ENCODE assay signal across 9 mouse cellular contexts in genomic region chr2:84648369-84648768, GRCm38 (mm10). TPM values are rescaled to one million over a fixed set of nuclear protein-coding genes. Genes with fewer than 3 reads are reported as not detected.
DNase-seq lines count a peak whose midpoint lies in the region; ATAC-seq and TF ChIP-seq lines count a peak whose summit lies in the region.
"Had no signal": no experiment of that assay in that cellular context is flagged by ENCODE, and none has a peak within 500 bp of the region (broad histone marks: within the 10 kb centered on the region; RNA-seq: fewer than 3 reads in every experiment).

No protein-coding gene starts in this region.

- peak overlapping the region; percentile 61 for H3K4me3 ChIP-seq in heart, embryonic 16.5 days (ENCODE audit: low read length)
- peak overlapping the region; percentile 70 for H3K4me3 ChIP-seq in hindbrain, embryonic 14.5 days (replicated peaks; ENCODE audit: low read length)
- H3K4me3 ChIP-seq in midbrain, embryonic 13.5 days (replicated peaks), result peak overlapping the region; percentile 57

- TF ChIP-seq POLR2A in brain, embryonic 14.5 days (IDR thresholded peaks at IDR 0.05; ENCODE audit: borderline replicate concordance, extremely low read depth, insufficient read depth, insufficient read length, poor library complexity, severe bottlenecking), result no peak

- H3K9ac ChIP-seq in heart, embryonic 16.5 days (ENCODE audit: low read length), result peak overlapping the region; percentile 91
- H3K9ac ChIP-seq in hindbrain, embryonic 14.5 days, result peak overlapping the region; percentile 91
- peak overlapping the region; percentile 72 for H3K9ac ChIP-seq in midbrain, embryonic 13.5 days (replicated peaks)

- H3K27me3 ChIP-seq in heart, embryonic 16.5 days (ENCODE audit: control insufficient read depth, insufficient read depth, low read length), result no peaks in the 10 kb centered on the region
- H3K27me3 ChIP-seq in hindbrain, embryonic 14.5 days (ENCODE audit: control insufficient read depth, insufficient read depth, low read length), result no peaks in the 10 kb centered on the region
- H3K27me3 ChIP-seq in midbrain, embryonic 13.5 days, result no peaks in the 10 kb centered on the region

- WGBS in heart, embryonic 16.5 days, result 12% methylated on average over 6 of the region's 6 CpGs
- 18% methylated on average over 6 of the region's 6 CpGs for WGBS in hindbrain, embryonic 14.5 days
- WGBS in midbrain, embryonic 13.5 days, result 29% methylated on average over 6 of the region's 6 CpGs

- DNase-seq in heart, postnatal 10 days, result no peak
- peak; percentile 67 for DNase-seq in brain, embryonic 14.5 days (ENCODE audit: low read depth)
- DNase-seq in hindbrain, embryonic 14.5 days (ENCODE audit: low spot score), result no peak
- no peak for DNase-seq in cerebellum, postnatal 36 days
- DNase-seq in left cerebral cortex, postnatal 4 days, result no peak
- DNase-seq in left cerebral cortex, adult 11 months (ENCODE audit: low spot score), result no peak

- peak overlapping the region; percentile 72 for H3K4me2 ChIP-seq in heart, embryonic 16.5 days (ENCODE audit: low read depth, low read length)
- peak overlapping the region; percentile 82 for H3K4me2 ChIP-seq in hindbrain, embryonic 14.5 days (replicated peaks)
- H3K4me2 ChIP-seq in midbrain, embryonic 13.5 days (replicated peaks), result peak overlapping the region; percentile 83

- H3K27ac ChIP-seq in heart, embryonic 16.5 days (ENCODE audit: low read length), result peak overlapping the region; percentile 57
- H3K27ac ChIP-seq in hindbrain, embryonic 14.5 days, result peak overlapping the region; percentile 74
- peak overlapping the region; percentile 53; the same call in 1 of the 2 replicates for H3K27ac ChIP-seq in midbrain, embryonic 13.5 days

- ATAC-seq in heart, embryonic 16.5 days (replicated peaks; ENCODE audit: extremely low read depth, insufficient read depth, low FRiP score), result no peak
- peak; percentile 59; the same call in 1 of the 2 replicates for ATAC-seq in hindbrain, embryonic 14.5 days (ENCODE audit: low FRiP score)
- ATAC-seq in midbrain, embryonic 13.5 days, result peak; percentile 21; the same call in 1 of the 2 replicates

- peaks cover 25% of the 10 kb centered on the region for H3K4me1 ChIP-seq in heart, embryonic 16.5 days (ENCODE audit: control insufficient read depth, insufficient read depth, low read length)
- peaks cover 31% of the 10 kb centered on the region for H3K4me1 ChIP-seq in hindbrain, embryonic 14.5 days (replicated peaks; ENCODE audit: control insufficient read depth, insufficient read depth, low read length)
- peaks cover 36% of the 10 kb centered on the region for H3K4me1 ChIP-seq in midbrain, embryonic 13.5 days (replicated peaks)

- intact Hi-C loops in heart, postnatal 10 days (cut with DNase I), result no loop called here
- intact Hi-C loops in left cerebral cortex, postnatal 4 days (cut with DNase I), result no loop called here

- H3K9me3 ChIP-seq in heart, embryonic 16.5 days (replicated peaks; ENCODE audit: control insufficient read depth, low read length), result no peaks in the 10 kb centered on the region
- no peaks in the 10 kb centered on the region for H3K9me3 ChIP-seq in hindbrain, embryonic 14.5 days (ENCODE audit: control insufficient read depth, low read length)
- no peaks in the 10 kb centered on the region for H3K9me3 ChIP-seq in midbrain, embryonic 13.5 days

- peak; percentile 23; the same call in 1 of the 2 replicates for TF ChIP-seq CTCF in brain, embryonic 14.5 days (IDR thresholded peaks at IDR 0.05; ENCODE audit: borderline replicate concordance, extremely low read depth, insufficient read depth, insufficient read length)

- H3K36me3 ChIP-seq in heart, embryonic 16.5 days (ENCODE audit: control insufficient read depth, insufficient read depth), result no peaks in the 10 kb centered on the region
- no peaks in the 10 kb centered on the region for H3K36me3 ChIP-seq in hindbrain, embryonic 14.5 days (replicated peaks; ENCODE audit: control insufficient read depth, insufficient read depth)
- H3K36me3 ChIP-seq in midbrain, embryonic 13.5 days, result no peaks in the 10 kb centered on the region

RNA-seq across cellular contexts. Expression of gene Ctnnd1, which starts 2.2 kb away (rescaled TPM):
- 58.7 and 66.3 TPM in 2 replicates for polyA plus RNA-seq in heart, embryonic 16.5 days (2015; fragmentation: Nextera tagmentation; extraction: Ambion mirVana)
- 100 to 1,000 TPM; 126 to 129 TPM for total RNA-seq in heart, postnatal 10 days (2021)
- polyA plus RNA-seq in brain, embryonic 14.5 days (2012; rRNA removed), result 78.6 and 86.7 TPM in 2 replicates
- 30.7 and 34.8 TPM in 2 replicates for polyA plus RNA-seq in hindbrain, embryonic 14.5 days (2014; fragmentation: Nextera tagmentation; extraction: Ambion mirVana)
- 30.4 and 38.0 TPM in 2 replicates for polyA plus RNA-seq in midbrain, embryonic 13.5 days (2015; fragmentation: Nextera tagmentation; extraction: Ambion mirVana)
- 10 to 100 TPM; 70.4 to 88.0 TPM for total RNA-seq in left cerebral cortex, postnatal 4 days (2021)

RNA-seq across cellular contexts. Expression of gene Btbd18, which starts 10.5 kb away (rescaled TPM):
- 0.13 and 0.19 TPM in 2 replicates for polyA plus RNA-seq in heart, embryonic 16.5 days (2015; fragmentation: Nextera tagmentation; extraction: Ambion mirVana)
- not detected for total RNA-seq in heart, postnatal 10 days (2021)
- polyA plus RNA-seq in brain, embryonic 14.5 days (2012; rRNA removed), result not detected in 2 replicates
- 0.16 and 0.40 TPM in 2 replicates for polyA plus RNA-seq in hindbrain, embryonic 14.5 days (2014; fragmentation: Nextera tagmentation; extraction: Ambion mirVana)
- 0.35 and 0.42 TPM in 2 replicates for polyA plus RNA-seq in midbrain, embryonic 13.5 days (2015; fragmentation: Nextera tagmentation; extraction: Ambion mirVana)
- total RNA-seq in left cerebral cortex, postnatal 4 days (2021), result not detected

RNA-seq across cellular contexts. Expression of gene Selenoh, which starts 22.2 kb away (rescaled TPM):
- polyA plus RNA-seq in heart, embryonic 16.5 days (2015; fragmentation: Nextera tagmentation; extraction: Ambion mirVana), result 187 and 195 TPM in 2 replicates
- 10 to 100 TPM; 59.9 to 60.8 TPM for total RNA-seq in heart, postnatal 10 days (2021)
- polyA plus RNA-seq in brain, embryonic 14.5 days (2012; rRNA removed), result 193 and 319 TPM in 2 replicates
- 196 and 205 TPM in 2 replicates for polyA plus RNA-seq in hindbrain, embryonic 14.5 days (2014; fragmentation: Nextera tagmentation; extraction: Ambion mirVana)
- 272 and 278 TPM in 2 replicates for polyA plus RNA-seq in midbrain, embryonic 13.5 days (2015; fragmentation: Nextera tagmentation; extraction: Ambion mirVana)
- total RNA-seq in left cerebral cortex, postnatal 4 days (2021), result 100 to 1,000 TPM in 1 of 2 experiments, 10 to 100 TPM in 1; 96.5 to 104 TPM

RNA-seq across cellular contexts. Expression of gene Gm28635, which starts 29.5 kb away (rescaled TPM):
- not detected in 2 replicates for polyA plus RNA-seq in heart, embryonic 16.5 days (2015; fragmentation: Nextera tagmentation; extraction: Ambion mirVana)
- total RNA-seq in heart, postnatal 10 days (2021), result 10 to 100 TPM in 1 of 2 experiments, 1 to 10 TPM in 1; 9.6 to 11.7 TPM
- 0.03 TPM in 1 of 2 replicates, not detected in the other for polyA plus RNA-seq in brain, embryonic 14.5 days (2012; rRNA removed)
- polyA plus RNA-seq in hindbrain, embryonic 14.5 days (2014; fragmentation: Nextera tagmentation; extraction: Ambion mirVana), result not detected in 2 replicates
- polyA plus RNA-seq in midbrain, embryonic 13.5 days (2015; fragmentation: Nextera tagmentation; extraction: Ambion mirVana), result not detected in 2 replicates
- 10 to 100 TPM; 11.7 to 13.7 TPM for total RNA-seq in left cerebral cortex, postnatal 4 days (2021)
- polyA plus RNA-seq: testis, adult 2 months had no signal

RNA-seq across cellular contexts. Expression of gene Med19, which starts 29.8 kb away (rescaled TPM):
- polyA plus RNA-seq in heart, embryonic 16.5 days (2015; fragmentation: Nextera tagmentation; extraction: Ambion mirVana), result 21.4 and 23.0 TPM in 2 replicates
- 10 to 100 TPM; 15.1 to 17.8 TPM for total RNA-seq in heart, postnatal 10 days (2021)
- polyA plus RNA-seq in brain, embryonic 14.5 days (2012; rRNA removed), result 33.6 and 40.1 TPM in 2 replicates
- 59.3 and 61.3 TPM in 2 replicates for polyA plus RNA-seq in hindbrain, embryonic 14.5 days (2014; fragmentation: Nextera tagmentation; extraction: Ambion mirVana)
- 49.3 and 53.3 TPM in 2 replicates for polyA plus RNA-seq in midbrain, embryonic 13.5 days (2015; fragmentation: Nextera tagmentation; extraction: Ambion mirVana)
- total RNA-seq in left cerebral cortex, postnatal 4 days (2021), result 10 to 100 TPM; 42.5 to 45.3 TPM
